Mouse (Mus musculus) ES-Bruce4 (cell line): ENCODE data around the gene Krt18. TPM values are rescaled to one million over a fixed set of nuclear protein-coding genes. Genes with fewer than 3 reads are reported as not detected.

Experiments used
- H3K27ac ChIP-seq: 2 replicates; pipeline ENCODE4 v1.5.1; 2012; ENCODE audit warnings: low read length, inconsistent platforms; ENCODE audit not compliant: insufficient read depth
- H3K27me3 ChIP-seq: 2 replicates; pipeline ENCODE4 v1.6.1; 2012; ENCODE audit warnings: mild to moderate bottlenecking, low read length, inconsistent platforms; ENCODE audit not compliant: control insufficient read depth, poor library complexity, insufficient read depth, severe bottlenecking
- H3K36me3 ChIP-seq: 2 replicates; pipeline ENCODE4 v1.6.1; 2012; ENCODE audit warnings: inconsistent platforms, mild to moderate bottlenecking, low read length, moderate library complexity; ENCODE audit not compliant: control insufficient read depth, poor library complexity, insufficient read depth, severe bottlenecking
- H3K4me1 ChIP-seq: one replicate; pipeline ENCODE4 v1.8.1; 2011; ENCODE audit warnings: low read length; ENCODE audit not compliant: control insufficient read depth, insufficient read depth
- H3K4me3 ChIP-seq: 2 replicates; pipeline ENCODE4 v1.5.1; 2011; ENCODE audit warnings: low read depth, mild to moderate bottlenecking, low read length
- H3K9ac ChIP-seq: 2 replicates; pipeline ENCODE4 v1.6.1; 2012; ENCODE audit warnings: low read depth, mild to moderate bottlenecking, inconsistent platforms; ENCODE audit not compliant: poor library complexity, severe bottlenecking
- H3K9me3 ChIP-seq: replicated peaks from 2 replicates; pipeline ENCODE4 v1.6.1; 2012; ENCODE audit warnings: mild to moderate bottlenecking, low read length, inconsistent platforms; ENCODE audit not compliant: control insufficient read depth, poor library complexity, insufficient read depth, severe bottlenecking
- CTCF ChIP-seq: IDR thresholded peaks from one replicate; pipeline ENCODE4 v1.8.1; 2011; ENCODE audit warnings: low read depth, low read length
- EP300 ChIP-seq: IDR thresholded peaks from 2 replicates; pipeline ENCODE4 v1.6.1; 2011; ENCODE audit warnings: low read depth, low read length; ENCODE audit not compliant: insufficient read depth
- POLR2A ChIP-seq: IDR thresholded peaks from one replicate; pipeline ENCODE4 v1.8.1; 2011; ENCODE audit warnings: low read length; ENCODE audit not compliant: insufficient read depth
- polyA plus RNA-seq: library from polyadenylated mRNA; stranded (reverse); fragments of >200 nt; gene quantifications from 2 replicates; pipeline ENCODE4 v1.2.4, GENCODE M21; 2011; ENCODE audit warnings: low read depth; ENCODE audit not compliant: missing spikeins, insufficient read depth, insufficient read length

Gene Krt18
- polyA plus RNA-seq, 1 experiment = 334 TPM

DNA sequence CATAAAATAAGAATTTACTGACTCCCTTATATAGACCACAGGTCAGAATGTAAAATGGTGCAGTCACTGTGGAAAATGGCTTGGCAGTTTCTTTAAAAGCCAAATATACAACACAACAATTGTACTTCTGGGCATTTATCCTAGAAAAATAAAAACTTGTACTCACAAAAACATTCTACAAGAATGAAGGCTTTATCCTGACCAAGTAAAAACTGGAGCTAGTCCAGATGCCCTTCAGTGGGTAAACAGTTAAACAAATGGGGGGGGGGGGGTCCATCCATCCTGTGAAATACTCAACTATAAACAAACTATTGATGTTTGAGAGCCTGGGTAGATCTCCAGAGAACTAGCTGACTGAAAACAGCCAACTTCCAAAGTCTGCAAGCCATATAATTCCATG is 21.9 kb downstream of the Krt18 start:
- Histone ChIP-seq H3K9ac (no peak overlapping the region), H3K4me1 (no peaks in the 10 kb centered on the region), H3K27me3 (no peaks in the 10 kb centered on the region), H3K27ac (no peak overlapping the region), H3K4me3 (no peak overlapping the region), H3K36me3 (no peaks in the 10 kb centered on the region), H3K9me3 (no peaks in the 10 kb centered on the region)
- no peak for TF ChIP-seq EP300
- TF ChIP-seq CTCF = no peak
- no peak for TF ChIP-seq POLR2A

- TF ChIP-seq EP300 = 0 out of 2 replicates have a peak, but pooled peaks have one; percentile 9
- no peak for TF ChIP-seq CTCF
- TF ChIP-seq POLR2A = peak; percentile 55
- Histone ChIP-seq H3K27ac (no peak overlapping the region), H3K36me3 (no peaks in the 10 kb centered on the region), H3K4me3 (peak overlapping the region; percentile 71), H3K9me3 (no peaks in the 10 kb centered on the region), H3K9ac (peak overlapping the region; percentile 46), H3K27me3 (no peaks in the 10 kb centered on the region), H3K4me1 (no peaks in the 10 kb centered on the region)
Observed at GRCm38 (mm10) chr15:102051920-102052683, 24.1 kb downstream of the Krt18 start.

- H3K9me3 ChIP-seq = no peaks in the 10 kb centered on the region
- H3K27me3 ChIP-seq = no peaks in the 10 kb centered on the region
- H3K4me1 ChIP-seq = no peaks in the 10 kb centered on the region
- no peaks in the 10 kb centered on the region for H3K36me3 ChIP-seq
- no peak for TF ChIP-seq EP300
- no peak for TF ChIP-seq POLR2A
- TF ChIP-seq CTCF = no peak
- no peak overlapping the region for H3K9ac ChIP-seq
- no peak overlapping the region for H3K27ac ChIP-seq
- H3K4me3 ChIP-seq = no peak overlapping the region
Observed at GRCm38 (mm10) chr15:102056495-102057174, 28.7 kb downstream of the Krt18 start.

GRCm38 (mm10) chr15:102065661-102066325 is 37.8 kb downstream of the Krt18 start:
- TF ChIP-seq POLR2A (no peak), CTCF (peak; percentile 98), EP300 (0 out of 2 replicates have a peak, but pooled peaks have one; percentile 32)
- H3K9ac ChIP-seq = no peak overlapping the region
- H3K4me3 ChIP-seq = 0 out of 2 replicates have a peak overlapping the region, but pooled peaks have one; percentile 17
- no peaks in the 10 kb centered on the region for H3K9me3 ChIP-seq
- H3K36me3 ChIP-seq = no peaks in the 10 kb centered on the region
- no peaks in the 10 kb centered on the region for H3K27me3 ChIP-seq
- no peaks in the 10 kb centered on the region for H3K4me1 ChIP-seq
- H3K27ac ChIP-seq = no peak overlapping the region

GRCm38 (mm10) chr15:102070476-102071467 is 42.8 kb downstream of the Krt18 start:
- Histone ChIP-seq H3K27me3 (no peaks in the 10 kb centered on the region), H3K4me3 (no peak overlapping the region), H3K9me3 (no peaks in the 10 kb centered on the region), H3K9ac (no peak overlapping the region), H3K36me3 (peaks cover 6% of the 10 kb centered on the region), H3K27ac (no peak overlapping the region), H3K4me1 (no peaks in the 10 kb centered on the region)
- TF ChIP-seq EP300 (no peak), POLR2A (no peak), CTCF (no peak)
